Mouse (Mus musculus): Measurements from ENCODE around the gene Atp5g3. TPM values are rescaled to one million over a fixed set of nuclear protein-coding genes. Genes with fewer than 3 reads are reported as not detected.
"Not testable (repeated sequence)": the region's sequence is repeated elsewhere in the genome, so short reads cannot be mapped to it uniquely, and the experiment has no call there.

The Atp5g3 gene
- total RNA-seq, 2 experiments from 2014 or later, result 530 to 583 TPM

DNA sequence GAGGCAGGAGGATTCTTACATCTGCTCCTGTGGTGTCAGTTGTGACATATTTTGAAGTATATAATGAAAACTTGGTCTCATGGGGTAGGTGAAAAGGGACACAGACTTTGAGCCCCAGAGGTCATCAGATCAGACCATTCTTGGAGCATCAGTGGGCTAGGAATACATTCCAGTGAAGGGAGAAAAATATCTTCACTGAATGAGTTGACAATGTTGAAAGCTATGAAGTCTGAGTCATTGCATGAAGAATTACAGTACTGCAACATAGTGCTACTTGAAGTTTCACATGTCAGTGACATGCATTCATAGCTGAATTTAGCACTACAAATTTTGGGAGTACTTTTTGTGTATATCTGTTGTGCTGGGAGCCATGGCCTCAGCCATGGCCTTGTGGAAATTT lies 10.0 kb downstream of the Atp5g3 start:
- no peak for DNase-seq (ENCODE audit: extremely low spot score in 1 of 2, low spot score in 1 of 2)

DNA sequence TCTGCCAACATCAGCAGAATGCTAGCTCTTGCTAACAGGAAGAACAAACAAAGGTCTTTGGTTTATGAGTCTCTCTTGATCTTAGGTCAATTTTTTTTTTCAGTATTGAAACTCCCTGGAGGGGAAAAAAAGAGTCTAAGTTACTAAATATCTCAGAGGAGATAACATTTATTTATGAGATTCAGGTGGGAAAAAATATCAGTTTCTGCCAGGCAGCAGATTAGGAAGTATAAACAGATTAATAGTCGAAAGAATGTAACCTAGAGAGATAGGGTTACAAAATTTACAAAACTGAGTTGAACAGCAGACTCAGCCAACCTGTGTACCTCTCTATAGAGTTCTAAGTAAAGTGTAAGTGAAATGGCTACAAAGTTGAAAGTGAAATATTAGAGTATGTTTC lies 10.8 kb downstream of the Atp5g3 start:
- DNase-seq (ENCODE audit: extremely low spot score in 1 of 2, low spot score in 1 of 2), result no peak

DNA sequence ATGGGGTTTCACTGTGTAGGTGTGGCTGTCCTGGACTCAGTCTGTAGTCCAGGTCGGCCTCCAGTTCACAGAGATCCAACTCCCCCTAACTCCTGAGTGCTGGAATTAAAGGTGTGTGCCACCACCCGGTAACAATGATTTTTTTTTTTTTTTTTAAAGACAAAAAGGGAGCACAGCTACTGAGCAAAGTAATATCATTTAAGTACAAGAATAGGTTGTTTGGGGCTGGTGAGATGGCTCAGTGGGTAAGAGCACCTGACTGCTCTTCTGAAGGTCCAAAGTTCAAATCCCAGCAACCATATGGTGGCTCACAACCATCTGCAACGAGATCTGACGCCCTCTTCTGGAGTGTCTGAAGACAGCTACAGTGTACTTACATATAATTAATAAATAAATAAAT lies 14.2 kb downstream of the Atp5g3 start:
- not testable (repeated sequence) for DNase-seq (ENCODE audit: extremely low spot score in 1 of 2, low spot score in 1 of 2)

DNA sequence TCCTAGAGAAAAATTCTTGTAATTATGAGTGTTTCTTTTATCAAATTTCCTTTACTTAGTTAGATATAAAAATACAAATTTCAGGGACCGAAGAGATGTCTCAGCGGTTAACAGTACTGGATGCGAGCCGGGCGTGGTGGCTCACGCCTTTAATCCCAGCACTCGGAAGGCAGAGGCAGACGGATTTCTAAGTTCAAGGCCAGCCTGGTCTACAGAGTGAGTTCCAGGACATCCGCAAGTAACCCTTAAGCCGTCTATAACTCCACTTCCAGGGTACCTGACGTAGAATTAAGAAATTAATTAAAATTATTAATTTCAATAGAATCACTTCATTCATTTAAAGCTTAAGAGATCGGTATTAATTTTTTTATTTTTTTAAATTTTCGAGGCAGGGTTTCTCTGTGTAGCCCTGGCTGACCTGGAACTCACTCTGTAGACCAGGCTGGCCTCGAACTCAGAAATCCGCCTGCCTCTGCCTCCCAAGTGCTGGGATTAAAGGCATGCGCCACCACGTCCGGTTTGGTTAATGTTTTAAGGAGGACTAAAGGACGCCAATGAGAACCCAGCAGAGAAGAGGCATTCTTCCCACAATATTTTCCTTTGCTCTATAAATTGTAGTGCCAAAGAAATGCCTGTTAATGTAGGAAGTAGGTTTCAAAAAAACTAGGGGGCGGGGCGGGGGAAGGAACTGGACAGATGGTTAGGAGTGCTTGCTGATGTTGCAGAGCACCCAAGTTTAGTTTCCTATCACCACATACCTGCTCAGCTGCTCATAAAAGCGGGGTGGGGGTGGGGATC lies 17.5 kb downstream of the Atp5g3 start:
- no peak for DNase-seq (ENCODE audit: extremely low spot score in 1 of 2, low spot score in 1 of 2)

DNA sequence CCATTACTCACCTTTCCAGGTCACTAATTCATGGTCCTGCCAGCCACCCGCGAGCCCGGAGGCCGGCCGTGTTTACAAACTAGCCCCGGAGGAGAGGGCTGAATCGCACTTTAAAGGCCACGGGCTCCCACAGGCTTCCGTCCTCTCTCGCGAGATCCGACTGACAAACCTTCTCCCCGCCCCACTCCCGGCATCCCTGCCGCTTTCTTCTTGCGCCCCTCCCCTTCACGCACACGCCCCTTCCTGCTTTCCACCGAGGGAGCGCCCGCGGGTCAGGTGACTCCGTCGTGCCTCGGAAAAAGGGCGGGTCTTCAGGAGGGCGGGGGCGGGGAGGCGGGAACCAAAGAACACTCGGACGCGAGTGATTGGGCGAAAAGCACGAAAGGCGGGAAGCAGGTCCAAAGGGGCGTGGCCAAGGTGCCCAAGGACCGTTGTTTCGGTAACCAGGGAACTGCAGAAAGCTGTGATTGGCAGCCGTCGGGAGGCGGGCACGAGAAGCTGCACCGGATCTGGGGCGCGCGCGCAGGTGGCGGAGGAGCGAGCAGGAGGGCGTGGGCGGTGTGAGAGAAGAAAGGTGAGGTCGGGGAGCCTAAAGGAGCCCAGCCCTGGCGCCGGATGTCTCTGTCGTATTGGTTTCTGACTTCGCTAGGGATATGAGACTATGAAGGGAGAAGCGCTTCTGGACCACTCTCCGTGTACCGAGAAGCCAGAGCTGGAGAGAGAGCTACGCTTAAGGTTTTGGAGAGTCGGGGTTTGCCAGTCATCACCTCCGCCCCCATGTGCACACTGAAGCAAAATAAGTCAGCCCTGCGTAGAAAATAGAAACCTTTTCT lies 18.4 kb downstream of the Atp5g3 start, which contains the start of gene Atf2:
Gene Atf2 (minus strand): TSS at position 176 of the 833 bp plus-strand sequence.
- peak; percentile 91 to 94 for DNase-seq (ENCODE audit: extremely low spot score in 1 of 2, low spot score in 1 of 2)

- DNase-seq (ENCODE audit: extremely low spot score in 1 of 2, low spot score in 1 of 2), result no peak
Observed at GRCm38 (mm10) chr2:73891701-73892463, 19.2 kb downstream of the Atp5g3 start.

- DNase-seq (ENCODE audit: extremely low spot score in 1 of 2, low spot score in 1 of 2), result no peak
Observed at GRCm38 (mm10) chr2:73885997-73886396, 25.1 kb downstream of the Atp5g3 start.

GRCm38 (mm10) chr2:73877891-73878290 lies 33.2 kb downstream of the Atp5g3 start:
- no peak for DNase-seq (ENCODE audit: extremely low spot score in 1 of 2, low spot score in 1 of 2)

DNA sequence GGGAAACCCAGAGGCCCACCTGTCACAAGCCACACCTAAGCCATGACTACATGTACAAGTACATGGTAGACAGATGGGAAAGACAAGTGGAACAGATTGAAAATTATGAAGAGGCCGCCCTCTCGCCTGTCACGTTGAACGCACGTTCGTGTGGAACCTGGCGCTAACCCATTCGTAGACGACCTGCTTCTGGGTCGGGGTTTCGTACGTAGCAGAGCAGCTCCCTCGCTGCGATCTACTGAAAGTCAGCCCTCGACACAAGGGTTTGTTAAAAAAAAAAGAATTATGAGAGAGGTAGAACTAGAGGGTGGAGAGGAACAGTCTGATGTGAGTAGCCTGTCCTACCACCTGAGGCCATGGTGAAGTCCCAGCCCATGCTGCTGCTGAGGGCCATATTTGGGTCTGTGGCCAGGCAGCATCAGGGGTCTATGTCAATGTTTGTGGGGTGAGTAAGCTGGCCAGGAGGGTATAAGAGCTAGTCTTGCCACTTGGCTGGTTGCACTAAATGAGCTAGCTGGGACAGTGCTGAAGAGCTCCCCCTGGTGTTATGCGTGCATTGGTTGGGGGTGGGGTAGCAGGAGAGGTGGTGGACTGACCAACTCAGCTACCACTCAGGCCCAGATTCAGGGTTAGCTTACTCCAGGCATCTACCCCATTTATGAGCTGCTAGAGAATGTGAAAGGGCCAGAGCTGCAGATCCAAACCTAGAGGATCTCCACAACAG lies 43.2 kb downstream of the Atp5g3 start:
- DNase-seq (ENCODE audit: extremely low spot score in 1 of 2, low spot score in 1 of 2), result peak; percentile 51 to 58

DNA sequence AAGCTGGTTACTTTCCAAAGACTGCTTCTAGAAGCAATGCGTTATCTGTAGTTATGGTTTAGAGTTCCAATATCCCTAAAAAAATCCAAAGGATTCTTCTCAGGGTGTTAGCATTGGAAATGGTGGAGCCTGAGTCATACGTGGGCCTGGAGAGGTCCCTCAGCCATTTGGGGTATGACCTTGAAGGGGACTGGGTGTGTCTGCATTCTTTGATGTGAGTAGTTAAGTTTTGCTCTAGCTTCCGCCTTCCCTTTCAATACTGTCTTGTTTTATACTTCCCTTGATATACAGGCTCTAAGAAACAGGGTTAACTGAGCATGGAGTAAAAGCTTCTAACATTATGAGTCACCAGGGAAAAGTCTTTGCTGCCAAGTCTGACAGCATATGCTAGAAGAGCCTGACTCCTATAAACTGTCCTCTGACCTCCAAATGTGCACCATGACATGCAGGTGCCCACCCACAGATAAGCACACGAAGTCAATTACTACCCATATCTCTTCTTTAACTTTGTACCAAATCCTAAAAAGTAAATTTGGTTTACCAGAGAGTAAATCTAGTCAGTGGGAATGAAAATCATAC lies 51.0 kb downstream of the Atp5g3 start:
- DNase-seq (ENCODE audit: extremely low spot score in 1 of 2, low spot score in 1 of 2), result no peak

Other genes starting within 250 kb of the Atp5g3 start
- 1,000 to 10,000 TPM; 1,740 to 1,825 TPM for gene Chn1, start 136.0 kb downstream of the Atp5g3 start, total RNA-seq (2021)
- 100 to 1,000 TPM; 132 to 140 TPM for gene Atf2, start 18.7 kb downstream of the Atp5g3 start, total RNA-seq (2021)